Mouse (Mus musculus) lung, adult 18-20 months (tissue): Measurements from ENCODE around the gene Piezo1.

Experiments used
- DNase-seq, 2 experiments: peaks; one replicate each; pipeline ENCODE4 v3.0.0; 2022; ENCODE audit warnings: mixed read lengths in 2 of 2

The Piezo1 gene

GRCm38 (mm10) chr8:122544138-122544537, 7.0 kb downstream of the Piezo1 start:
- no peak for DNase-seq

GRCm38 (mm10) chr8:122538310-122539076, 12.6 kb downstream of the Piezo1 start:
- DNase-seq = no peak

GRCm38 (mm10) chr8:122537812-122538211, 13.3 kb downstream of the Piezo1 start:
- DNase-seq = no peak

GRCm38 (mm10) chr8:122537033-122537432, 14.1 kb downstream of the Piezo1 start:
- DNase-seq = peak; percentile 91 to 93

GRCm38 (mm10) chr8:122531312-122531711, 19.8 kb downstream of the Piezo1 start:
- no peak for DNase-seq

GRCm38 (mm10) chr8:122529159-122529558, 22.0 kb downstream of the Piezo1 start:
- no peak for DNase-seq

GRCm38 (mm10) chr8:122527937-122528336, 23.2 kb downstream of the Piezo1 start:
- DNase-seq = peak; percentile 56 to 70

- DNase-seq = peak; percentile 77 to 80
These were observed 24.5 kb downstream of the Piezo1 start for GRCm38 (mm10) chr8:122526526-122527170.

GRCm38 (mm10) chr8:122526084-122526483, 25.0 kb downstream of the Piezo1 start:
- no peak for DNase-seq

GRCm38 (mm10) chr8:122525004-122525403, 26.1 kb downstream of the Piezo1 start:
- DNase-seq = peak in 1 of 2 experiments; percentile 61

- DNase-seq = no peak
These were observed 26.6 kb downstream of the Piezo1 start for GRCm38 (mm10) chr8:122524506-122524905.

GRCm38 (mm10) chr8:122523652-122524360, 27.3 kb downstream of the Piezo1 start:
- no peak for DNase-seq

GRCm38 (mm10) chr8:122522796-122523651, 28.1 kb downstream of the Piezo1 start:
- DNase-seq = peak; percentile 90 to 92

- no peak for DNase-seq
These were observed 30.5 kb downstream of the Piezo1 start for GRCm38 (mm10) chr8:122520611-122521010.

- peak; percentile 59 to 73 for DNase-seq
These were observed 33.5 kb downstream of the Piezo1 start for GRCm38 (mm10) chr8:122517541-122518190.

- DNase-seq = no peak
These were observed 35.4 kb downstream of the Piezo1 start for GRCm38 (mm10) chr8:122515699-122516098.

GRCm38 (mm10) chr8:122512392-122512791, 38.7 kb downstream of the Piezo1 start:
- no peak for DNase-seq

GRCm38 (mm10) chr8:122511552-122511951, 39.6 kb downstream of the Piezo1 start:
- no peak for DNase-seq

- DNase-seq = peak; percentile 77 to 79
These were observed 50.3 kb downstream of the Piezo1 start for GRCm38 (mm10) chr8:122500856-122501255.

GRCm38 (mm10) chr8:122497912-122498311, 53.2 kb downstream of the Piezo1 start:
- no peak for DNase-seq

- DNase-seq = peak in 1 of 2 experiments; percentile 31
These were observed 54.0 kb downstream of the Piezo1 start for GRCm38 (mm10) chr8:122497016-122497734.
